Mouse (Mus musculus) kidney, adult 2 months (tissue): ENCODE measurements around the gene Usp6nl.

Experiments
- CTCF ChIP-seq: fragments of 200-500 bp; conservative IDR thresholded peaks from 2 replicates; pipeline ENCODE4 v1.5.1; 2011; ENCODE audit warnings: low read depth, mild to moderate bottlenecking, control low read depth, low read length, moderate library complexity, mixed read lengths; ENCODE audit not compliant: insufficient read depth, insufficient read length
- POLR2A ChIP-seq: fragments of 200-500 bp; IDR thresholded peaks from one replicate; pipeline ENCODE4 v1.6.1; 2011; ENCODE audit warnings: low read depth, low read length, control low read depth

DNA sequence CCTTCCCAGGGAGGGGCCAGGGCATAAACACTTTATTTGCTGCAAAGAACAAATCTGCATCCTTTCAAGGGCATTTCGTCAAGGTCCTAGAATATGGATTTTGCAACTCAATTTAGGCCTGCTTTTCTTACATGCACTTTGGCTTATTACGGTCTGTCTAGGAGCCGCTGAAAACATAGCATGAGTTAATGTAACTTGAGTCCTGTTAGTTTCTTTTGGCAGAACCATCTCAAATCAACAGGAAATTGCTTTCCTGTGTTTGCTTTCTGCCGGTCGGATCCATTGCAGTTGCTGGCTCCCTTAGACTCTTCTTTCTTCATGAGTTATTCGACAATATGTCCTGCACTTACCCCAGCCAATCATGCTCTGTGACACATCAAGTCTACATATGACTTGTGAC lies 143.9 kb downstream of the Usp6nl start:
- no peak for TF ChIP-seq CTCF
- TF ChIP-seq POLR2A = no peak
